Comparison of ENCODE assay signal across 8 mouse cellular contexts in genomic region chr2:9882926-9883802, GRCm38 (mm10). TPM values are rescaled to one million over a fixed set of nuclear protein-coding genes. Genes with fewer than 3 reads are reported as not detected.
DNase-seq lines count a peak whose midpoint lies in the region; ATAC-seq and TF ChIP-seq lines count a peak whose summit lies in the region.

No protein-coding gene starts in this region.

- no peak for TF ChIP-seq CTCF in kidney, adult 2 months (conservative IDR thresholded peaks at IDR 0.05; ENCODE audit: insufficient read depth, insufficient read length, low read depth, low read length)
- no peak for TF ChIP-seq CTCF in brain, embryonic 14.5 days (IDR thresholded peaks at IDR 0.05; ENCODE audit: borderline replicate concordance, extremely low read depth, insufficient read depth, insufficient read length)

- H3K27me3 ChIP-seq in kidney, adult 2 months (replicated peaks; ENCODE audit: control insufficient read depth, insufficient read depth, low read length): peaks cover 1% of the 10 kb centered on the region
- peaks cover 100% of the 10 kb centered on the region for H3K27me3 ChIP-seq in liver, embryonic 15.5 days

- H3K36me3 ChIP-seq in kidney, adult 2 months (ENCODE audit: control insufficient read depth, insufficient read depth, low read length): no peaks in the 10 kb centered on the region
- H3K36me3 ChIP-seq in liver, embryonic 15.5 days (replicated peaks): no peaks in the 10 kb centered on the region

- intact Hi-C loops in heart, postnatal 10 days (cut with DNase I): no loop called here

- TF ChIP-seq POLR2A in kidney, adult 2 months (IDR thresholded peaks at IDR 0.05; ENCODE audit: low read depth, low read length): no peak
- TF ChIP-seq POLR2A in brain, embryonic 14.5 days (IDR thresholded peaks at IDR 0.05; ENCODE audit: borderline replicate concordance, extremely low read depth, insufficient read depth, insufficient read length, poor library complexity, severe bottlenecking): no peak

- no peak for ATAC-seq in liver, embryonic 15.5 days (ENCODE audit: insufficient read depth)
- ATAC-seq in monocyte, adult 5-6 weeks (replicated peaks; ENCODE audit: insufficient number of reproducible peaks, low FRiP score, low TSS enrichment, poor library complexity, severe bottlenecking): no peak

- 4% methylated on average over 43 of the region's 43 CpGs for WGBS in kidney, adult 2 months
- WGBS in liver, embryonic 15.5 days (ENCODE audit: insufficient replicate concordance): under 1% methylated on average over 43 of the region's 43 CpGs

- no peaks in the 10 kb centered on the region for H3K4me1 ChIP-seq in kidney, adult 2 months (ENCODE audit: control insufficient read depth, insufficient read depth, low read length)
- peaks cover 22% of the 10 kb centered on the region for H3K4me1 ChIP-seq in liver, embryonic 15.5 days (replicated peaks)

- H3K9me3 ChIP-seq in liver, embryonic 15.5 days (replicated peaks): no peaks in the 10 kb centered on the region

- no peak for DNase-seq in kidney, adult 2 months
- no peak for DNase-seq in kidney, adult 11 months
- peak; percentile 54 for DNase-seq in brain, embryonic 14.5 days (ENCODE audit: low read depth)
- DNase-seq in heart, postnatal 10 days: peak; percentile 40 to 42
- no peak for DNase-seq in cerebellum, adult 11-12 months
- no peak for DNase-seq in urinary bladder, postnatal 25 days (ENCODE audit: low spot score)

- H3K9ac ChIP-seq in liver, embryonic 15.5 days: no peak overlapping the region

- H3K27ac ChIP-seq in kidney, adult 2 months (ENCODE audit: insufficient read depth, low read depth, low read length): peak overlapping the region; percentile 42
- no peak overlapping the region for H3K27ac ChIP-seq in liver, embryonic 15.5 days (replicated peaks)

- peak overlapping the region; percentile 55 for H3K4me2 ChIP-seq in liver, embryonic 15.5 days

- peak overlapping the region; percentile 26 for H3K4me3 ChIP-seq in kidney, adult 2 months (ENCODE audit: insufficient read depth, low read depth, low read length)
- H3K4me3 ChIP-seq in liver, embryonic 15.5 days (replicated peaks): peak overlapping the region; percentile 31

RNA-seq across cellular contexts. Expression of gene 4930412O13Rik, which starts 2.1 kb away (rescaled TPM):
- polyA plus RNA-seq in kidney, adult 2 months (2012; rRNA removed): 0.39 and 1.4 TPM in 2 replicates
- 1.6 and 2.6 TPM in 2 replicates for polyA plus RNA-seq in brain, embryonic 14.5 days (2012; rRNA removed)
- total RNA-seq in heart, postnatal 10 days (2021): not detected
- polyA plus RNA-seq in liver, embryonic 15.5 days (2015; fragmentation: Nextera tagmentation; extraction: Ambion mirVana): 0.14 TPM in 1 of 2 replicates, not detected in the other
- total RNA-seq in monocyte, adult 5-6 weeks (2017): not detected in 3 replicates

RNA-seq across cellular contexts. Expression of gene 9230102O04Rik, which starts 6.2 kb away (rescaled TPM):
- polyA plus RNA-seq in kidney, adult 2 months (2012; rRNA removed): 1.6 and 2.8 TPM in 2 replicates
- polyA plus RNA-seq in brain, embryonic 14.5 days (2012; rRNA removed): 1.0 and 1.3 TPM in 2 replicates
- total RNA-seq in heart, postnatal 10 days (2021): not detected
- not detected in 2 replicates for polyA plus RNA-seq in liver, embryonic 15.5 days (2015; fragmentation: Nextera tagmentation; extraction: Ambion mirVana)
- total RNA-seq in monocyte, adult 5-6 weeks (2017): not detected in 3 replicates

RNA-seq across cellular contexts. Expression of gene Gata3, which starts 6.7 kb away (rescaled TPM):
- polyA plus RNA-seq in kidney, adult 2 months (2012; rRNA removed): 14.9 and 15.4 TPM in 2 replicates
- 12.4 and 29.4 TPM in 2 replicates for polyA plus RNA-seq in brain, embryonic 14.5 days (2012; rRNA removed)
- under 1 TPM; 0.86 to 0.92 TPM for total RNA-seq in heart, postnatal 10 days (2021)
- 1.1 TPM in 2 replicates for polyA plus RNA-seq in liver, embryonic 15.5 days (2015; fragmentation: Nextera tagmentation; extraction: Ambion mirVana)
- total RNA-seq in monocyte, adult 5-6 weeks (2017): 2.2 to 10.5 TPM (median 2.9 TPM) in 3 replicates

Comparison
In these comparisons a context has a peak if more than half of its experiments do, and no peak if none do; other contexts are left out.
1. DNase-seq: peak in brain, embryonic 14.5 days (single experiment) and heart, postnatal 10 days (2 of 2); none in kidney, adult 2 months (single experiment), kidney, adult 11 months (single experiment), cerebellum, adult 11-12 months (single experiment) and urinary bladder, postnatal 25 days (single experiment).